Mouse (Mus musculus) forebrain, embryonic 16.5 days (tissue): ENCODE measurements around the gene Atp8b3. TPM values are rescaled to one million over a fixed set of nuclear protein-coding genes. Genes with fewer than 3 reads are reported as not detected.

Source experiments
- ATAC-seq: fragments of 200-750 bp; cut with Nextera tagmentation; 2 replicates; pipeline ENCODE4 v1.8.0; 2017; ENCODE audit warnings: mild to moderate bottlenecking, moderate library complexity
- H3K27ac ChIP-seq: fragments of 300-500 bp; sonication (generic); 2 replicates; pipeline ENCODE4 v1.5.1; 2014; ENCODE audit warnings: low read length, control low read depth
- H3K27me3 ChIP-seq: fragments of 300-500 bp; sonication (generic); replicated peaks from 2 replicates; pipeline ENCODE4 v1.6.1; 2014; ENCODE audit warnings: low read length; ENCODE audit not compliant: control insufficient read depth, insufficient read depth
- H3K36me3 ChIP-seq: fragments of 300-500 bp; sonication (generic); 2 replicates; pipeline ENCODE4 v1.6.1; 2014; ENCODE audit not compliant: control insufficient read depth, insufficient read depth
- H3K4me1 ChIP-seq: fragments of 300-500 bp; sonication (generic); replicated peaks from 2 replicates; pipeline ENCODE4 v1.6.1; 2014; ENCODE audit warnings: low read length; ENCODE audit not compliant: control insufficient read depth, insufficient read depth
- H3K4me2 ChIP-seq: fragments of 300-500 bp; sonication (generic); 2 replicates; pipeline ENCODE4 v1.6.1; 2014; ENCODE audit warnings: mild to moderate bottlenecking, low read length, control low read depth
- H3K4me3 ChIP-seq: fragments of 300-500 bp; sonication (generic); replicated peaks from 2 replicates; pipeline ENCODE4 v1.5.1; 2014; ENCODE audit warnings: mild to moderate bottlenecking, low read length, control low read depth
- H3K9ac ChIP-seq: fragments of 300-500 bp; sonication (generic); replicated peaks from 2 replicates; pipeline ENCODE4 v1.6.1; 2014; ENCODE audit warnings: low read depth, low read length, control low read depth
- H3K9me3 ChIP-seq: fragments of 300-500 bp; sonication (generic); 2 replicates; pipeline ENCODE4 v1.6.1; 2016; ENCODE audit warnings: low read length; ENCODE audit not compliant: control insufficient read depth
- WGBS: fragments of 180-500 bp; shearing (Covaris S2); extraction: QIAGEN DNeasy Blood & Tissue Kit; methylation state at CpG from one replicate; pipeline ENCODE4 v1.1.7; 2014; 5-methylcytosine and 5-hydroxymethylcytosine counted together
- polyA plus RNA-seq: library from polyadenylated mRNA; unstranded; fragments of >200 nt; fragmentation: Nextera tagmentation; extraction: Ambion mirVana; gene quantifications from 2 replicates; pipeline ENCODE4 v1.2.1, GENCODE M21; 2015

Atp8b3 gene
- polyA plus RNA-seq, 1 experiment from 2014 or later: 0.23 TPM

GRCm38 (mm10) chr10:80578131-80578750 lies 39.3 kb upstream of the Atp8b3 start:
- Histone ChIP-seq H3K27me3 (no peaks in the 10 kb centered on the region), H3K9me3 (no peaks in the 10 kb centered on the region), H3K27ac (peak overlapping the region; percentile 89), H3K4me1 (peaks cover 39% of the 10 kb centered on the region), H3K4me3 (peak overlapping the region; percentile 70), H3K36me3 (no peaks in the 10 kb centered on the region), H3K4me2 (peak overlapping the region; percentile 87), H3K9ac (peak overlapping the region; percentile 65)
- WGBS: under 1% methylated on average over 29 of the region's 29 CpGs
- peak; percentile 9; the same call in 1 of the 2 replicates for ATAC-seq

GRCm38 (mm10) chr10:80577195-80578130 lies 38.5 kb upstream of the Atp8b3 start, which contains the start of gene Klf16:
Gene Klf16 (minus strand): TSS chr10:80577321.
- Histone ChIP-seq H3K36me3 (no peaks in the 10 kb centered on the region), H3K4me1 (peaks cover 40% of the 10 kb centered on the region), H3K4me3 (peak within 1 kb of the TSS; percentile 70), H3K9ac (peak within 1 kb of the TSS; percentile 65), H3K4me2 (peak within 1 kb of the TSS; percentile 87), H3K27me3 (no peaks in the 10 kb centered on the region), H3K9me3 (no peaks in the 10 kb centered on the region), H3K27ac (peak within 1 kb of the TSS; percentile 89)
- under 1% methylated on average over 86 of the region's 97 CpGs for WGBS
- peak; percentile 78 for ATAC-seq

GRCm38 (mm10) chr10:80576351-80577194 lies 37.6 kb upstream of the Atp8b3 start:
- peak; percentile 0; the same call in 1 of the 2 replicates for ATAC-seq
- Histone ChIP-seq H3K4me3 (peak overlapping the region; percentile 70), H3K4me2 (peak overlapping the region; percentile 87), H3K27ac (peak overlapping the region; percentile 89), H3K36me3 (no peaks in the 10 kb centered on the region), H3K9me3 (no peaks in the 10 kb centered on the region), H3K27me3 (no peaks in the 10 kb centered on the region), H3K4me1 (peaks cover 44% of the 10 kb centered on the region), H3K9ac (peak overlapping the region; percentile 65)
- 0% methylated on average over 82 of the region's 96 CpGs for WGBS

GRCm38 (mm10) chr10:80575925-80576324 lies 37.0 kb upstream of the Atp8b3 start:
- Histone ChIP-seq H3K9me3 (no peaks in the 10 kb centered on the region), H3K27ac (no peak overlapping the region), H3K4me2 (peak overlapping the region; percentile 87), H3K27me3 (no peaks in the 10 kb centered on the region), H3K4me1 (peaks cover 51% of the 10 kb centered on the region), H3K9ac (peak overlapping the region; percentile 65), H3K36me3 (no peaks in the 10 kb centered on the region), H3K4me3 (peak overlapping the region; percentile 70)
- ATAC-seq: no peak
- WGBS: 19% methylated on average over 17 of the region's 17 CpGs

GRCm38 (mm10) chr10:80574896-80575295 lies 36.0 kb upstream of the Atp8b3 start:
- H3K9ac ChIP-seq: no peak overlapping the region
- H3K27me3 ChIP-seq: no peaks in the 10 kb centered on the region
- no peak overlapping the region for H3K4me2 ChIP-seq
- H3K36me3 ChIP-seq: no peaks in the 10 kb centered on the region
- H3K4me1 ChIP-seq: peaks cover 56% of the 10 kb centered on the region
- no peak overlapping the region for H3K4me3 ChIP-seq
- no peak for ATAC-seq
- no peak overlapping the region for H3K27ac ChIP-seq
- no peaks in the 10 kb centered on the region for H3K9me3 ChIP-seq
- 87% methylated on average over 3 of the region's 3 CpGs for WGBS

GRCm38 (mm10) chr10:80573944-80574343 lies 35.0 kb upstream of the Atp8b3 start:
- no peaks in the 10 kb centered on the region for H3K9me3 ChIP-seq
- 61% methylated on average over 9 of the region's 9 CpGs for WGBS
- no peak for ATAC-seq
- no peak overlapping the region for H3K4me3 ChIP-seq
- H3K4me2 ChIP-seq: no peak overlapping the region; the same call in 1 of the 2 replicates
- no peak overlapping the region for H3K9ac ChIP-seq
- no peaks in the 10 kb centered on the region for H3K36me3 ChIP-seq
- no peak overlapping the region for H3K27ac ChIP-seq
- H3K27me3 ChIP-seq: no peaks in the 10 kb centered on the region
- peaks cover 56% of the 10 kb centered on the region for H3K4me1 ChIP-seq

GRCm38 (mm10) chr10:80572477-80572876 lies 33.6 kb upstream of the Atp8b3 start:
- H3K27ac ChIP-seq: no peak overlapping the region
- no peak overlapping the region for H3K9ac ChIP-seq
- peaks cover 46% of the 10 kb centered on the region for H3K4me1 ChIP-seq
- no peak overlapping the region for H3K4me2 ChIP-seq
- 80% methylated on average over 2 of the region's 2 CpGs for WGBS
- no peaks in the 10 kb centered on the region for H3K36me3 ChIP-seq
- no peak overlapping the region for H3K4me3 ChIP-seq
- H3K9me3 ChIP-seq: no peaks in the 10 kb centered on the region
- ATAC-seq: no peak
- H3K27me3 ChIP-seq: no peaks in the 10 kb centered on the region

- H3K27me3 ChIP-seq: no peaks in the 10 kb centered on the region
- H3K4me3 ChIP-seq: peak overlapping the region; percentile 6; the same call in 1 of the 2 replicates
- no peaks in the 10 kb centered on the region for H3K36me3 ChIP-seq
- no peak for ATAC-seq
- peaks cover 58% of the 10 kb centered on the region for H3K4me1 ChIP-seq
- no peaks in the 10 kb centered on the region for H3K9me3 ChIP-seq
- peak overlapping the region; percentile 36 for H3K4me2 ChIP-seq
- 0 out of 2 replicates have a peak overlapping the region, but pooled peaks have one; percentile 10 for H3K27ac ChIP-seq
- H3K9ac ChIP-seq: peak overlapping the region; percentile 46
- WGBS: 17% methylated on average over 30 of the region's 30 CpGs
Measured at GRCm38 (mm10) chr10:80570871-80571836, 32.2 kb upstream of the Atp8b3 start.
